Mouse (Mus musculus) forebrain, postnatal 0 days (tissue): ENCODE measurements around the gene Dclk1. TPM values are rescaled to one million over a fixed set of nuclear protein-coding genes. Genes with fewer than 3 reads are reported as not detected.

Experiments used
- ATAC-seq: fragments of 200-750 bp; cut with Nextera tagmentation; 2 replicates; pipeline ENCODE4 v1.8.0; 2017; ENCODE audit warnings: mild to moderate bottlenecking, moderate library complexity
- DNase-seq: peaks from one replicate; pipeline ENCODE4 v3.0.0-alpha.2; 2015
- H3K27ac ChIP-seq: fragments of 300-500 bp; sonication (generic); 2 replicates; pipeline ENCODE4 v1.5.1; 2014; ENCODE audit warnings: low read depth, mild to moderate bottlenecking, antibody characterized with exemption, low read length, moderate library complexity, mixed read lengths
- H3K27me3 ChIP-seq: fragments of 300-500 bp; sonication (generic); 2 replicates; pipeline ENCODE4 v1.6.1; 2014; ENCODE audit warnings: mild to moderate bottlenecking, low read length, mixed read lengths; ENCODE audit not compliant: insufficient read depth
- H3K36me3 ChIP-seq: fragments of 300-500 bp; sonication (generic); 2 replicates; pipeline ENCODE4 v1.6.1; 2014; ENCODE audit warnings: mild to moderate bottlenecking, moderate library complexity; ENCODE audit not compliant: insufficient read depth
- H3K4me1 ChIP-seq: fragments of 300-500 bp; sonication (generic); 2 replicates; pipeline ENCODE4 v1.6.1; 2014; ENCODE audit warnings: antibody characterized with exemption; ENCODE audit not compliant: insufficient read depth
- H3K4me2 ChIP-seq: fragments of 300-500 bp; sonication (generic); 2 replicates; pipeline ENCODE4 v1.6.1; 2014; ENCODE audit warnings: low read depth, mild to moderate bottlenecking, moderate library complexity
- H3K4me3 ChIP-seq: fragments of 300-500 bp; sonication (generic); 2 replicates; pipeline ENCODE4 v1.5.1; 2014; ENCODE audit warnings: low read depth, low read length, mixed read lengths
- H3K9ac ChIP-seq: fragments of 300-500 bp; sonication (generic); 2 replicates; pipeline ENCODE4 v1.6.1; 2014; ENCODE audit warnings: mild to moderate bottlenecking
- H3K9me3 ChIP-seq: fragments of 300-500 bp; sonication (generic); 2 replicates; pipeline ENCODE4 v1.6.1; 2016; ENCODE audit warnings: low read length
- CTCF ChIP-seq: sonication (generic); IDR thresholded peaks from 2 replicates; pipeline ENCODE4 v1.5.1; 2016; ENCODE audit warnings: antibody characterized with exemption, control low read depth, low read depth
- WGBS: fragments of 180-500 bp; shearing (Covaris S2); extraction: QIAGEN DNeasy Blood & Tissue Kit; methylation state at CpG from one replicate; pipeline ENCODE4 v1.1.7; 2014; 5-methylcytosine and 5-hydroxymethylcytosine counted together
- polyA plus RNA-seq: library from polyadenylated mRNA; unstranded; fragments of >200 nt; fragmentation: Nextera tagmentation; extraction: Ambion mirVana; gene quantifications from 2 replicates; pipeline ENCODE4 v1.2.1, GENCODE M21; 2015
- total RNA-seq: library from RNA; depleted of rRNA; stranded (reverse); fragments of >200 nt; gene quantifications from 2 replicates; pipeline ENCODE4 v1.2.3, GENCODE M21; 2014

Gene Dclk1
- total and polyA plus RNA-seq, 2 experiments from 2014 or later = 219 to 347 TPM

- no peaks in the 10 kb centered on the region for H3K27me3 ChIP-seq
- H3K27ac ChIP-seq = peak overlapping the region; percentile 85
- no peaks in the 10 kb centered on the region for H3K36me3 ChIP-seq
- WGBS = 6% methylated on average over 16 of the region's 16 CpGs
- peak overlapping the region; percentile 39 for H3K9ac ChIP-seq
- H3K4me2 ChIP-seq = peak overlapping the region; percentile 38
- peak; percentile 79 for DNase-seq
- H3K9me3 ChIP-seq = no peaks in the 10 kb centered on the region
- TF ChIP-seq CTCF = no peak
- ATAC-seq = peak; percentile 47
- peaks cover 55% of the 10 kb centered on the region for H3K4me1 ChIP-seq
- H3K4me3 ChIP-seq = no peak overlapping the region
Observed at GRCm38 (mm10) chr3:55347371-55348025, 105.3 kb downstream of the Dclk1 start.

GRCm38 (mm10) chr3:55348026-55348390 is 105.8 kb downstream of the Dclk1 start:
- 52% methylated on average over 5 of the region's 5 CpGs for WGBS
- H3K4me1 ChIP-seq = peaks cover 60% of the 10 kb centered on the region
- no peaks in the 10 kb centered on the region for H3K36me3 ChIP-seq
- peak overlapping the region; percentile 7; the same call in 1 of the 2 replicates for H3K9ac ChIP-seq
- ATAC-seq (peak; percentile 21; the same call in 1 of the 2 replicates), DNase-seq (no peak)
- no peak for TF ChIP-seq CTCF
- no peaks in the 10 kb centered on the region for H3K9me3 ChIP-seq
- peak overlapping the region; percentile 38 for H3K4me2 ChIP-seq
- H3K27ac ChIP-seq = peak overlapping the region; percentile 85
- no peak overlapping the region for H3K4me3 ChIP-seq
- H3K27me3 ChIP-seq = no peaks in the 10 kb centered on the region

- 0 out of 2 replicates have a peak overlapping the region, but pooled peaks have one; percentile 1 for H3K27ac ChIP-seq
- no peaks in the 10 kb centered on the region for H3K9me3 ChIP-seq
- H3K9ac ChIP-seq = no peak overlapping the region
- no peak for TF ChIP-seq CTCF
- 75% methylated on average over 2 of the region's 2 CpGs for WGBS
- no peak for DNase-seq
- H3K36me3 ChIP-seq = no peaks in the 10 kb centered on the region
- H3K4me3 ChIP-seq = no peak overlapping the region
- H3K4me2 ChIP-seq = no peak overlapping the region
- H3K27me3 ChIP-seq = no peaks in the 10 kb centered on the region
- ATAC-seq = no peak
- H3K4me1 ChIP-seq = peaks cover 75% of the 10 kb centered on the region
Observed at GRCm38 (mm10) chr3:55350194-55350593, 108.0 kb downstream of the Dclk1 start.

- H3K27ac ChIP-seq = peak overlapping the region; percentile 87
- no peak for TF ChIP-seq CTCF
- ATAC-seq (peak; percentile 87), DNase-seq (peak; percentile 81)
- no peaks in the 10 kb centered on the region for H3K9me3 ChIP-seq
- peaks cover 75% of the 10 kb centered on the region for H3K4me1 ChIP-seq
- H3K27me3 ChIP-seq = no peaks in the 10 kb centered on the region
- no peaks in the 10 kb centered on the region for H3K36me3 ChIP-seq
- no peak overlapping the region for H3K4me3 ChIP-seq
- 0 out of 2 replicates have a peak overlapping the region, but pooled peaks have one; percentile 2 for H3K9ac ChIP-seq
- 31% methylated on average over 13 of the region's 13 CpGs for WGBS
- peak overlapping the region; percentile 2; the same call in 1 of the 2 replicates for H3K4me2 ChIP-seq
Observed at GRCm38 (mm10) chr3:55351281-55352052, 109.3 kb downstream of the Dclk1 start.

GRCm38 (mm10) chr3:55352529-55352928 is 110.4 kb downstream of the Dclk1 start:
- Histone ChIP-seq H3K9me3 (no peaks in the 10 kb centered on the region), H3K36me3 (no peaks in the 10 kb centered on the region), H3K27me3 (no peaks in the 10 kb centered on the region), H3K4me3 (no peak overlapping the region), H3K27ac (peak overlapping the region; percentile 87), H3K4me2 (0 out of 2 replicates have a peak overlapping the region, but pooled peaks have one; percentile 2), H3K4me1 (peaks cover 68% of the 10 kb centered on the region), H3K9ac (peak overlapping the region; percentile 25; the same call in 1 of the 2 replicates)
- TF ChIP-seq CTCF = no peak
- 0 out of 2 replicates have a peak, but pooled peaks have one; percentile 5 for ATAC-seq
- DNase-seq = peak; percentile 43
- WGBS = 59% methylated on average over 14 of the region's 14 CpGs

- Histone ChIP-seq H3K4me2 (no peak overlapping the region), H3K27ac (peak overlapping the region; percentile 87), H3K36me3 (no peaks in the 10 kb centered on the region), H3K9me3 (no peaks in the 10 kb centered on the region), H3K4me3 (no peak overlapping the region), H3K4me1 (peaks cover 62% of the 10 kb centered on the region), H3K9ac (no peak overlapping the region), H3K27me3 (no peaks in the 10 kb centered on the region)
- ATAC-seq (peak; percentile 19), DNase-seq (peak; percentile 64)
- 65% methylated on average over 9 of the region's 9 CpGs for WGBS
- peak; percentile 31; the same call in 1 of the 2 replicates for TF ChIP-seq CTCF
Observed at GRCm38 (mm10) chr3:55353169-55353568, 111.0 kb downstream of the Dclk1 start.
